Mouse (Mus musculus) urinary bladder, postnatal 14 days (tissue): Measurements from ENCODE around the gene 6430548M08Rik.

Experiments used
- DNase-seq: peaks from one replicate; pipeline ENCODE4 v3.0.0; 2021; ENCODE audit warnings: low spot score

The 6430548M08Rik gene

GRCm38 (mm10) chr8:120113758-120114255 is at the start of gene 6430548M08Rik:
6430548M08Rik (plus strand) TSS chr8:120114152.
- DNase-seq, result peak; percentile 100

- no peak for DNase-seq
Observed at GRCm38 (mm10) chr8:120065611-120066010, 48.3 kb upstream of the 6430548M08Rik start.

- DNase-seq, result no peak
Observed at GRCm38 (mm10) chr8:120066226-120066625, 47.7 kb upstream of the 6430548M08Rik start.

- peak; percentile 55 for DNase-seq
Observed at GRCm38 (mm10) chr8:120067936-120068668, 45.9 kb upstream of the 6430548M08Rik start.

GRCm38 (mm10) chr8:120071684-120072083 is 42.3 kb upstream of the 6430548M08Rik start:
- peak; percentile 84 for DNase-seq

GRCm38 (mm10) chr8:120072259-120072658 is 41.7 kb upstream of the 6430548M08Rik start:
- peak; percentile 85 for DNase-seq

GRCm38 (mm10) chr8:120072827-120073226 is 41.1 kb upstream of the 6430548M08Rik start:
- peak; percentile 49 for DNase-seq

GRCm38 (mm10) chr8:120074516-120074915 is 39.4 kb upstream of the 6430548M08Rik start:
- DNase-seq, result no peak

- DNase-seq, result peak; percentile 28
Observed at GRCm38 (mm10) chr8:120075347-120075746, 38.6 kb upstream of the 6430548M08Rik start.

GRCm38 (mm10) chr8:120078080-120078479 is 35.9 kb upstream of the 6430548M08Rik start:
- DNase-seq, result peak; percentile 86

GRCm38 (mm10) chr8:120079361-120079760 is 34.6 kb upstream of the 6430548M08Rik start:
- no peak for DNase-seq

GRCm38 (mm10) chr8:120083261-120083660 is 30.7 kb upstream of the 6430548M08Rik start:
- DNase-seq, result no peak

- no peak for DNase-seq
Observed at GRCm38 (mm10) chr8:120084783-120085182, 29.2 kb upstream of the 6430548M08Rik start.

GRCm38 (mm10) chr8:120089511-120089910 is 24.4 kb upstream of the 6430548M08Rik start:
- no peak for DNase-seq

GRCm38 (mm10) chr8:120091032-120091431 is 22.9 kb upstream of the 6430548M08Rik start:
- DNase-seq, result no peak

- no peak for DNase-seq
Observed at GRCm38 (mm10) chr8:120093103-120093502, 20.8 kb upstream of the 6430548M08Rik start.

GRCm38 (mm10) chr8:120094801-120095200 is 19.2 kb upstream of the 6430548M08Rik start:
- no peak for DNase-seq

- DNase-seq, result no peak
Observed at GRCm38 (mm10) chr8:120096486-120096885, 17.5 kb upstream of the 6430548M08Rik start.

GRCm38 (mm10) chr8:120100388-120101067 is 13.4 kb upstream of the 6430548M08Rik start:
- no peak for DNase-seq

GRCm38 (mm10) chr8:120101068-120101972 is 12.6 kb upstream of the 6430548M08Rik start, which contains the start of gene Zdhhc7:
Zdhhc7 (minus strand) TSS chr8:120101482.
- peak; percentile 72 for DNase-seq

- no peak for DNase-seq
Observed at GRCm38 (mm10) chr8:120103916-120104315, 10.0 kb upstream of the 6430548M08Rik start.

GRCm38 (mm10) chr8:120104721-120105272 is 9.2 kb upstream of the 6430548M08Rik start:
- peak; percentile 83 for DNase-seq
